Mouse (Mus musculus): Measurements from ENCODE around the gene Sntb2. TPM values are rescaled to one million over a fixed set of nuclear protein-coding genes. Genes with fewer than 3 reads are reported as not detected.

The Sntb2 gene
- total and polyA plus RNA-seq, 2 experiments from 2014 or later, result 8.5 to 21.2 TPM

- H3K27ac ChIP-seq (ENCODE audit: low read depth), result peak overlapping the region; percentile 5; the same call in 1 of the 2 replicates
- 11% methylated on average over 22 of the region's 22 CpGs for WGBS
- peak; percentile 30 for DNase-seq (ENCODE audit: low spot score)
These were observed 3.0 kb upstream of the Sntb2 start for GRCm38 (mm10) chr8:106932376-106933065.

DNA sequence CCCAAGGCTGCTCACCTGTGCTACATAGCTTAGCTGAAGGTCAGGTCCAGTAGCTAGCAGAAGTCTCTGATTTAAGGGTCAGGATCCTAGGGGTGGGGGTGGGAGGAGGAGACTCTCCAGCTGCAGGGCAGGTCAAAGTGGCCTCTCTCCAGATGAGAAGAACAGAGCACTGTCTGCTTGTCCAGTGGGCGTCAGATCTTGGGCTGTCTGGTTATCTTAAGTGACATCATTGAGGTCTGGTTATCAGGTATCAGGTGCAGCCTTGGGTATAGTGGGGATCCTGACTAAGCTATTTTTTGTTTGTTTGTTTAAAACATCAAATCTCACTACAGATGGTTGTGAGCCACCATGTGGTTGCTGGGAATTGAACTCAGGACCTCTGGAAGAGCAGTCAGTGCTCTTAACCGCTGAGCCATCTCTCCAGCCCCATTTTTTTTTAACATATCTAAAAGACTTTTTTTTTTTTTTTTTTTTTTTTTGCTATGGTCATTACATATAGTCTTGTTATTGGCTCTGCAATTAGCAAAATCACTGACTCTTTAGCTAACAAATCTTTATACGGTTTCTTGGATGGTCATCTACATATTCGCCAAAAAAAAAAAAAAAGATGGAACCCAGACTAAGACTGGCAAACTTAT is 1.9 kb upstream of the Sntb2 start:
- peaks cover 20% of the 10 kb centered on the region for H3K4me1 ChIP-seq (ENCODE audit: control insufficient read depth, insufficient read depth)
- ATAC-seq (ENCODE audit: insufficient read depth, low read depth) (no peak), DNase-seq (ENCODE audit: low spot score) (no peak)
- H3K4me3 ChIP-seq (ENCODE audit: low read depth, low read length), result no peak overlapping the region
- WGBS, result 90% methylated on average over 4 of the region's 4 CpGs
- H3K9me3 ChIP-seq (replicated peaks; ENCODE audit: control insufficient read depth, low read length), result no peaks in the 10 kb centered on the region
- H3K4me2 ChIP-seq (ENCODE audit: low read depth, low read length), result no peak overlapping the region
- no peak overlapping the region for H3K27ac ChIP-seq (ENCODE audit: low read depth)
- TF ChIP-seq EP300 (IDR thresholded peaks at IDR 0.05; ENCODE audit: low read depth) (no peak), CTCF (IDR thresholded peaks at IDR 0.05; ENCODE audit: low read depth) (no peak)
- H3K9ac ChIP-seq (replicated peaks; ENCODE audit: low read depth, low read length), result no peak overlapping the region
- H3K36me3 ChIP-seq (replicated peaks; ENCODE audit: control insufficient read depth, insufficient read depth, low read length), result no peaks in the 10 kb centered on the region
- H3K27me3 ChIP-seq (ENCODE audit: control insufficient read depth, insufficient read depth, low read length), result no peaks in the 10 kb centered on the region

More at GRCm38 (mm10) chr8:106932376-106933065, 3.0 kb upstream of the Sntb2 start:
- ATAC-seq (ENCODE audit: insufficient read depth, low read depth), result no peak
- Histone ChIP-seq H3K4me3 (ENCODE audit: low read depth, low read length) (peak overlapping the region; percentile 31), H3K4me2 (ENCODE audit: low read depth, low read length) (peak overlapping the region; percentile 58), H3K4me1 (ENCODE audit: control insufficient read depth, insufficient read depth) (peaks cover 13% of the 10 kb centered on the region), H3K9me3 (replicated peaks; ENCODE audit: control insufficient read depth, low read length) (no peaks in the 10 kb centered on the region), H3K27me3 (ENCODE audit: control insufficient read depth, insufficient read depth, low read length) (no peaks in the 10 kb centered on the region), H3K36me3 (replicated peaks; ENCODE audit: control insufficient read depth, insufficient read depth, low read length) (no peaks in the 10 kb centered on the region), H3K9ac (replicated peaks; ENCODE audit: low read depth, low read length) (peak overlapping the region; percentile 42)
- no peak for TF ChIP-seq EP300 (IDR thresholded peaks at IDR 0.05; ENCODE audit: low read depth)
- TF ChIP-seq CTCF (IDR thresholded peaks at IDR 0.05; ENCODE audit: low read depth), result no peak

DNA sequence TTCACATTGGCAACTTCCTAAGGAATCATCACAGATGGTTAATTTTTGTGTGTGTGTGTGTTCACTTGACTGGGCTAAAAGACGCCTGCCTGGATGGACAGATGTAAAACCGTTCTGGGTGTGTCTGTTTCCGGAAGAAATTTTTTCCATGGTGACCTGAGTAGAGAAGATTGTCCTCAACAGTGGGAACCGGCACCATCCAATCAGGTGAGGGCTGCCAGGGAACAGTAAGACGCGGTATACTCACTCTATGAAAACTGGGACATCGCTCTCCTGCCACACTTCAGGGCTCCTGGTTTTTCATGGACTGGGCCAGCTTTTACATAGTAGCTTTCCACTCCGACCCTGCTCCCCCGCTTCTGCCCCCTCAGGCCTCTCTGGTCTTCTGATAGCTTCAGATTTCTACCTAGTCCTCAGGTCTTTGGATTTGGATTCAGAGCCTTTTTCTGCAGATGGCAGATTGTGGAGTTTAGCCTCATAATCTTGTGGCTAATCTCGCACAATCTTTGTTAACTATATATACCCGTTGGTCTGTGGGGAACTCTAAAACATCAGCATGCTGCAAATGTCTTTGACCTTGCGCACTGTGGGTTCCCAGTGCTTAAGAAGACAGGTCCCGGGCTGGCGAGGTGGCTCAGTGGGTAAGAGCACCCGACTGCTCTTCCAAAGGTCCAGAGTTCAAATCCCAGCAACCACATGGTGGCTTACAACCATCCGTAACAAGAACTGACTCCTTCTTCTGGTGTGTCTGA is 1.1 kb upstream of the Sntb2 start:
- Histone ChIP-seq H3K4me2 (ENCODE audit: low read depth, low read length) (no peak overlapping the region), H3K4me3 (ENCODE audit: low read depth, low read length) (no peak overlapping the region), H3K27ac (ENCODE audit: low read depth) (no peak overlapping the region), H3K9me3 (replicated peaks; ENCODE audit: control insufficient read depth, low read length) (no peaks in the 10 kb centered on the region), H3K4me1 (ENCODE audit: control insufficient read depth, insufficient read depth) (peaks cover 23% of the 10 kb centered on the region), H3K9ac (replicated peaks; ENCODE audit: low read depth, low read length) (no peak overlapping the region), H3K36me3 (replicated peaks; ENCODE audit: control insufficient read depth, insufficient read depth, low read length) (no peaks in the 10 kb centered on the region), H3K27me3 (ENCODE audit: control insufficient read depth, insufficient read depth, low read length) (no peaks in the 10 kb centered on the region)
- DNase-seq (ENCODE audit: low spot score) (no peak), ATAC-seq (ENCODE audit: insufficient read depth, low read depth) (no peak)
- TF ChIP-seq EP300 (IDR thresholded peaks at IDR 0.05; ENCODE audit: low read depth) (no peak), CTCF (IDR thresholded peaks at IDR 0.05; ENCODE audit: low read depth) (no peak)
- 83% methylated on average over 15 of the region's 16 CpGs for WGBS

DNA sequence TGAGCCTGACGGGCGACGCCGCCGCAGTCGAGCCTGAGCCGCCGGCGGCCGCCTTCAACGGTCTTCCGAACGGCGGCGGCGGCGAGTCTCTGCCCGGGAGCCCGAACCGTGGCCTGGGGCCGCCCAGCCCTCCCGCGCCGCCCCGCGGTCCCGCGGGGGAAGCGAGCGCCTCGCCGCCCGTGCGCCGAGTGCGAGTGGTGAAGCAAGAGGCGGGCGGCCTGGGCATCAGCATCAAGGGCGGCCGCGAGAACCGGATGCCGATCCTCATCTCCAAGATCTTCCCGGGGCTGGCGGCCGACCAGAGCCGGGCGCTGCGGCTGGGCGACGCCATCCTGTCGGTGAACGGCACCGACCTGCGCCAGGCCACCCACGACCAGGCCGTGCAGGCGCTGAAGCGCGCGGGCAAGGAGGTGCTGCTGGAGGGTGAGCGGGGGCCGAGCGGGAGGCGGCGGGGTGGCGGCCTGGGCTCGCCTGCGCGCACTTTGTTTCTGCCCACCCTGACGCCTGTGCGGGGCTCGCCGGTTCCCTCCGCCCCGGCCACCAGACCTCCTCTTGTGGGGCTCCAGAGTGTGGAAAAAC is 438 bp downstream of the Sntb2 start:
- peak overlapping the region; percentile 97 for H3K9ac ChIP-seq (replicated peaks; ENCODE audit: low read depth, low read length)
- no peaks in the 10 kb centered on the region for H3K36me3 ChIP-seq (replicated peaks; ENCODE audit: control insufficient read depth, insufficient read depth, low read length)
- H3K27ac ChIP-seq (ENCODE audit: low read depth), result peak overlapping the region; percentile 94
- peaks cover 26% of the 10 kb centered on the region for H3K4me1 ChIP-seq (ENCODE audit: control insufficient read depth, insufficient read depth)
- DNase-seq (ENCODE audit: low spot score) (no peak), ATAC-seq (ENCODE audit: insufficient read depth, low read depth) (peak; percentile 62)
- TF ChIP-seq EP300 (IDR thresholded peaks at IDR 0.05; ENCODE audit: low read depth) (no peak), CTCF (IDR thresholded peaks at IDR 0.05; ENCODE audit: low read depth) (no peak)
- peak overlapping the region; percentile 99 for H3K4me3 ChIP-seq (ENCODE audit: low read depth, low read length)
- peak overlapping the region; percentile 97 for H3K4me2 ChIP-seq (ENCODE audit: low read depth, low read length)
- under 1% methylated on average over 57 of the region's 76 CpGs for WGBS
- no peaks in the 10 kb centered on the region for H3K9me3 ChIP-seq (replicated peaks; ENCODE audit: control insufficient read depth, low read length)
- no peaks in the 10 kb centered on the region for H3K27me3 ChIP-seq (ENCODE audit: control insufficient read depth, insufficient read depth, low read length)

GRCm38 (mm10) chr8:106936478-106937051 is 1.0 kb downstream of the Sntb2 start:
- H3K4me1 ChIP-seq (ENCODE audit: control insufficient read depth, insufficient read depth), result peaks cover 29% of the 10 kb centered on the region
- peak overlapping the region; percentile 97 for H3K9ac ChIP-seq (replicated peaks; ENCODE audit: low read depth, low read length)
- peak overlapping the region; percentile 94 for H3K27ac ChIP-seq (ENCODE audit: low read depth)
- peak overlapping the region; percentile 97 for H3K4me2 ChIP-seq (ENCODE audit: low read depth, low read length)
- peak overlapping the region; percentile 99 for H3K4me3 ChIP-seq (ENCODE audit: low read depth, low read length)
- no peaks in the 10 kb centered on the region for H3K27me3 ChIP-seq (ENCODE audit: control insufficient read depth, insufficient read depth, low read length)
- TF ChIP-seq EP300 (IDR thresholded peaks at IDR 0.05; ENCODE audit: low read depth) (no peak), CTCF (IDR thresholded peaks at IDR 0.05; ENCODE audit: low read depth) (no peak)
- H3K36me3 ChIP-seq (replicated peaks; ENCODE audit: control insufficient read depth, insufficient read depth, low read length), result no peaks in the 10 kb centered on the region
- DNase-seq (ENCODE audit: low spot score) (peak; percentile 33), ATAC-seq (ENCODE audit: insufficient read depth, low read depth) (0 out of 2 replicates have a peak, but pooled peaks have one; percentile 1)
- no peaks in the 10 kb centered on the region for H3K9me3 ChIP-seq (replicated peaks; ENCODE audit: control insufficient read depth, low read length)
- WGBS, result under 1% methylated on average over 26 of the region's 26 CpGs

All from heart, postnatal 0 days (tissue).